In genomic region chr10:94515583-94515982, GRCm38 (mm10) we compare ENCODE assay signal across 8 mouse cellular contexts.
DNase-seq lines count a peak whose midpoint lies in the region; ATAC-seq and TF ChIP-seq lines count a peak whose summit lies in the region.

No protein-coding gene starts in this region.

- H3K27ac ChIP-seq in limb, embryonic 12.5 days = peak overlapping the region; percentile 79; the same call in 1 of the 2 replicates
- peak overlapping the region; percentile 63 for H3K27ac ChIP-seq in small intestine, adult 2 months (ENCODE audit: insufficient read depth, low read depth, low read length)

- H3K9me3 ChIP-seq in megakaryocyte, embryonic 14.5 days = peaks cover 11% of the 10 kb centered on the region; the same call in 1 of the 2 replicates
- H3K9me3 ChIP-seq in limb, embryonic 12.5 days = no peaks in the 10 kb centered on the region

- no peak for TF ChIP-seq CTCF in small intestine, adult 2 months (IDR thresholded peaks at IDR 0.05; ENCODE audit: extremely low read depth, insufficient read length, insufficient replicate concordance, low read depth, low read length)

- H3K36me3 ChIP-seq in megakaryocyte, embryonic 14.5 days (replicated peaks; ENCODE audit: low read length) = no peaks in the 10 kb centered on the region
- no peaks in the 10 kb centered on the region for H3K36me3 ChIP-seq in limb, embryonic 12.5 days
- no peaks in the 10 kb centered on the region for H3K36me3 ChIP-seq in small intestine, adult 2 months (ENCODE audit: control insufficient read depth, insufficient read depth, low read length)

- H3K4me3 ChIP-seq in megakaryocyte, embryonic 14.5 days (replicated peaks) = peak overlapping the region; percentile 93
- peak overlapping the region; percentile 75 for H3K4me3 ChIP-seq in limb, embryonic 12.5 days (replicated peaks)
- peak overlapping the region; percentile 90 for H3K4me3 ChIP-seq in small intestine, adult 2 months (ENCODE audit: low read depth, low read length)

- peak overlapping the region; percentile 89 for H3K4me2 ChIP-seq in limb, embryonic 12.5 days

- no peak for TF ChIP-seq POLR2A in small intestine, adult 2 months (IDR thresholded peaks at IDR 0.05; ENCODE audit: low read depth, low read length)

- peak overlapping the region; percentile 74 for H3K9ac ChIP-seq in limb, embryonic 12.5 days (replicated peaks)

- peaks cover 18% of the 10 kb centered on the region for H3K4me1 ChIP-seq in megakaryocyte, embryonic 14.5 days
- peaks cover 32% of the 10 kb centered on the region for H3K4me1 ChIP-seq in limb, embryonic 12.5 days (replicated peaks)
- H3K4me1 ChIP-seq in small intestine, adult 2 months (ENCODE audit: control insufficient read depth, insufficient read depth, insufficient read length, low read length) = peaks cover 2% of the 10 kb centered on the region; the same call in 1 of the 2 replicates

- H3K27me3 ChIP-seq in megakaryocyte, embryonic 14.5 days (replicated peaks) = peaks cover 80% of the 10 kb centered on the region
- peaks cover 44% of the 10 kb centered on the region for H3K27me3 ChIP-seq in limb, embryonic 12.5 days
- no peaks in the 10 kb centered on the region for H3K27me3 ChIP-seq in small intestine, adult 2 months (ENCODE audit: control insufficient read depth, insufficient read depth, low read length)

- WGBS in limb, embryonic 12.5 days = 1% methylated on average over 10 of the region's 10 CpGs
- WGBS in small intestine, adult 2 months = 5% methylated on average over 10 of the region's 10 CpGs

- 0 out of 2 replicates have a peak, but pooled peaks have one; percentile 8 for ATAC-seq in cerebellum, adult (ENCODE audit: insufficient number of reproducible peaks, low FRiP score, low TSS enrichment)
- ATAC-seq in megakaryocyte, adult 5-6 weeks (ENCODE audit: poor library complexity, severe bottlenecking) = no peak
- ATAC-seq in limb, embryonic 12.5 days (ENCODE audit: insufficient number of reproducible peaks, insufficient read depth, low FRiP score, low TSS enrichment, low read depth) = no peak

- DNase-seq in cerebellum, postnatal 36 days = no peak
- no peak for DNase-seq in right cerebral cortex, postnatal 10 days (ENCODE audit: low spot score in 2 of 2)
- DNase-seq in ovary, postnatal 36 days (ENCODE audit: low spot score) = no peak
